Mouse (Mus musculus) gastrocnemius, postnatal 25 days (tissue): ENCODE results near the gene Fyn. TPM values are rescaled to one million over a fixed set of nuclear protein-coding genes. Genes with fewer than 3 reads are reported as not detected.

ENCODE experiments used
- DNase-seq: peaks from one replicate; pipeline ENCODE4 v3.0.0; 2022
- total RNA-seq, 2 experiments: library from RNA; stranded (reverse); gene quantifications; 1 replicate in 1 of 2; 2 replicates in 1 of 2; pipeline ENCODE4 v1.2.3; 2021

The Fyn gene
- total RNA-seq, 2 experiments from 2014 or later, result 7.1 to 9.8 TPM

DNA sequence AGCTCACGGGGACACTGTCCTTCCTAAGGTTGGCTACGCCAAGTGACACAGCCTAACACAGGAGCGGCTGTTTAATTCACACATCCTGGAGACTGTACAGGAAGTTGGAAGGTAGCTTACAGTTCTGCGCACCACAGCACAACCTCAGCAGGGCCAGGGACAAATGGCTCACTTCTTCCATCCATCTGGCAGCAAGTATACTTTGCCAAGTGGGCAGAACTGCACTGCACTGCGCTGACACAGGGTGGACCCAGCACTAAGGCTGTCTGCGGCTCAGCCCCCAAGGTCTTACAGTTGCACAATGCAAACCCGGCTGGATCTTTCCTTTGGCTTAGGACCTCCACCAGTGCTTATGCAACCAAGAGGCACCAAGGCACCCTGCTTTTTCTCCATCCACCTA is 138.2 kb downstream of the Fyn start:
- peak; percentile 63 for DNase-seq

DNA sequence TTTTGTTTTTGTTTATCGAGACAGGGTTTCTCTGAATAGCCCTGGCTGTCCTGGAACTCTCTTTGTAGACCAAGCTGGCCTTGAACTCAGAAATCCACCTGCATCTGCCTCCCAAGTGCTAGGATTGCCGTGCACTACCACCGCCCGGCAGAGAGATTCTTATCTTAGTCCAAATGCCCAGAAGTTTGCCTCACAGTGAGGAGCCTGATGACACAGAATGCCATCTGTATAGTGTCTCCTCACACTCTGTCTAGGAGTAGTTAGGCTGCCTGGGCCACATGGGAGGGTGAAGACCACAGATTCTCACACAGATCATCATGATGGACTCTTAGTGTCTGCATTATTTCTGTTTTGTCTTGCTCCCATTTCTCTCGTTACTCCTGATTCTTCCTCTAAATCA is 140.1 kb downstream of the Fyn start:
- no peak for DNase-seq

DNA sequence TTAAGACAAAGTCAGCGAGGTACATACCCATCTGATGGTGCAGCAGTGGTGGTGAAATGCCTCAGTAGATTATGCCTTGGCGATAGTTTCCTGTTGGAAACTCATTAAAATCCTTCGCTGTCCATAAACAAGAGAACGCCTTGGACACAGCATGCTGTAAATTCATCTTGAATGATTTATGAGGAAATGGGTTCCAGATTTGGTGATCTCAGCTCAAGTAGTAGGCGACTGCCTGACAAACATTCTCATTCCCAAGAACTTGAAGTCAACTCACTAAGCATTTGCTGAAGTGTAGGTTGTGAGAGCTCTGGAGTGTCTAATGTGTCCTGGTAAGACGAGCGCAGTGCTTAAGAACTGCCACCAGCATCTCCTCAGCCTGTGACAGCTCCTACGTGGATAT is 141.3 kb downstream of the Fyn start:
- DNase-seq, result no peak

DNA sequence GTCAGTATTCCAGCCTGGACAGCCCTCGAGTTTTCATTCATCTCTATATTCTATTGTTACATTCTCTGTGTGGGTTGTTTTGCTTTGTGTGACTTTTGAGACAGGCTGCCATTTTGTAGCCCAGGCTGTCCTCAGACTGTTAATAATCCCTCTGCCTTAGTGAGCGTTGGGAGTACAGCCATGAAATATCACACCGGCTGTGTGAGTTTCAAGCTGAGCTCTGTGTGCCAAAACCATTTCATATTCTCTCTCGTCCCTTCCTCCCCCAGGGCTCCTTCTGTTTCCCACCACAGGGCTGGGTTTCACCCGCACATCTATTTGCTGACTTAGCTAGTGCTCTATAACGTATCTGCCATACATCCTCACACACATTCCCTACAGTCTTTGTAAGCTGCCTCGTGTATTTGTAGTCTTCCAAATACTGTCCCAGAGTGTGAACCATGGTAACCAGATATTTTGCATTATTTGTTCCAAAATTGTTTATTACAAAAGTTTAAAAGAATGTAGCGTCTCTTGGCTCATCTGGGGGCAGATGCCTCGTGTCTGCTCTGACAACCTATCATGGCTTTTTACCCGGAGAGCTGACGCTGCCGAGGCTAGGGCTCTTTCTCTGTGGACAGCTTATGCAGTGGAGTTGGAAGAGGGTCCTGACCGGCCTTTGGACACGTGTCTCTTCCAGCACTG is 144.1 kb downstream of the Fyn start:
- no peak for DNase-seq

DNA sequence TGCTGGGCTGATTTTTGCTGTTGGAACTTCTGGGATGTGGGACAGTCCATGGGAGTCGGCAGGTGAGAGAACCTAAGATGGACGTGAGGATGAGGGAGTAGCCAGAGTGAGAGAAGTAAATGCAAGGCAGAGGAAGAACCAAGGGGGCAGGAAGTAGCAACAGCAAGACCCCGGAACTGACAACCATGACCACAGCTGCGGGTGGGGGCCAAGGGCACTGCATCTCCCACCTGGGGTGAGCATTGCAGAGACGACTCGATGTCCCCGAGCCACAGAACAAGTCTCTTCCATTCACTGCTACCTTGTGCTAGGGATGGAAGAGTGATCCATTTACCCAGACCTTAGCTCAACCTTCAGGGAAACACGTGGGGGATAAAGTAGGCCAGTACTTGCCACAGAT is 146.3 kb downstream of the Fyn start:
- DNase-seq, result no peak

DNA sequence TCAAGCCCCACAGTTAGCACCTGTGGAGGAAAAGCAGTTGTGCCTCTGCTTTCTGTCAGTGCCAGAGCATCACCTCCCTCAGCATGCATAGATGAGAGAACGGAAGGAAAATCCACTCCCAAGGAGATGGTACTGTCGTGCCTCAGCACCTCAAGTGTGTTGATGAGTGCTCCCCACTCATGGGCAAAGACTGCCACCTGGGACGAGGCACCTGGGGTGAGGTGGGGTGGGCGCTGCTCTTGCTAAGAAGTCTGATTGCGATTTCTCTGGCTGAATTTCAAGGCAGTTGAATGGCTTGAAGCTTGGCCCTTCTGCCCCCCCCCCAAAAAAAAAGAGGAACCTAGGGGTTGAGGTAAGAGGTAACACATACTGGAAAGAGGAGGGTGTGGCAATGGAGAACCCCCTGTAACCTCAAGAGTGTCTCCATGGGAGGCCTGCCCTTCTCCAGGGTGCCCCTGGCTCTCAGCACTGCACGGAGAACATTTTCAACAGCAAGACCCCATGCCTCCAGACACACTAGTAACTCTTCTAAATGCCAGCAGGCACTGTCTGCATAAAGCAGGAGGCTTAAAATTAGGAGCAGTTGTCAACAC is 148.0 kb downstream of the Fyn start:
- DNase-seq, result no peak

DNA sequence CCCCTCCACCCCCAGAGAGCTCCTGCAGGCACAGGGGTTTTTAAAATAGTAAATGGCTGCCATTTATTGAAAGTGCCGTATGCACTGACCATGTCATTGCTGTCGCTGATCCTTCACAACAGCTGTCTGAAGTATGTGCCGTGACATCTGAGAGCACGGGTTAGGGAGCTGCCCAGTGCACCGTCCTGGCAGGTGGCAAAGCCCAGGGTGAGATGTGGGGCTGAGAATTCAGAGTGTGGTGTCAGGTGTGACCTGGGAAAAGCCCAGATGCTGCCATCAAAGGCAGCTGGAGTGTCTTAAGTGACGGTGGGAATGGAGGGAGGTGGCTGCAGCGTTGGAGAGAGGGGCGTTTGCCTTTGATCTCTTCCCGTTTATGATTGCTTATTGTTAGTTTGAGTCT is 148.7 kb downstream of the Fyn start:
- peak; percentile 66 for DNase-seq

DNA sequence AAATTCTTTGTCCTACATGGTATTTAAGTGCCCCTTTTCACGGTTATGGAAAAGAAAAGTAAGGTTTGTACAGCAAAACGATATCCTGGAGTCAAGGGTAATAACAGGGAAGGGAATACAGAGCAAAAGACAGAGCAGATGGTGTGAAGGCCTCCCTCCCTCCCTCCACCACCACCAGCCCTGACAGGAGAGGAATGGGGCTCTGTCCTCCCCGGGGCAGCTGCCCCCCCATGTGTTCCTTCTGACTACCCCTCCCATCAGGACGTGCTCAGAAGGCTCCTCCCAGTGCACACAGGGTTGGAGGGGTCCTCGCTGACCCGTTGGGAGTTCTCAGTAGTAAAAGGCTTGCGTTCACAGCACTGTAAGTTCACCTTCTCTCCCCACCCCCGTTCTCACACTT is 149.6 kb downstream of the Fyn start:
- no peak for DNase-seq

DNA sequence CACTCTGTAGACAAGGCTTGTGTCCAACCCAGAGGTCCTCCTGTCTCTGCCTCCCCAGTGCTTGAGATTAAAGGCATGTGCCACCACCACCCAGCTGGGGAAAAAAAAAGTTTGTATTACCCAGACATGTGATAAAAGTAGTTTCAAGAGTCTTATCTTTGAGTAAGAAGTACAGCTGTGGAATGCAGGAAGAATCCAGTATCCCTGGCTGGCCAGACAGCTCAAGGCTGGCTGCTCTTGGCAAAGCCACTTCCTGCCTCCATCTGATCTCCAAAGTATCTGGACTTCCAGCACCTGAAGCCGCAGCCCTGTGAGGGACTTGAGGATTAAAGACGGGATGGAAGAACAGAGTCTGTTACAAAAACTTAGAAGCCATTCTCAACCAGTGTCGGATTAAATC is 150.2 kb downstream of the Fyn start:
- DNase-seq, result no peak

DNA sequence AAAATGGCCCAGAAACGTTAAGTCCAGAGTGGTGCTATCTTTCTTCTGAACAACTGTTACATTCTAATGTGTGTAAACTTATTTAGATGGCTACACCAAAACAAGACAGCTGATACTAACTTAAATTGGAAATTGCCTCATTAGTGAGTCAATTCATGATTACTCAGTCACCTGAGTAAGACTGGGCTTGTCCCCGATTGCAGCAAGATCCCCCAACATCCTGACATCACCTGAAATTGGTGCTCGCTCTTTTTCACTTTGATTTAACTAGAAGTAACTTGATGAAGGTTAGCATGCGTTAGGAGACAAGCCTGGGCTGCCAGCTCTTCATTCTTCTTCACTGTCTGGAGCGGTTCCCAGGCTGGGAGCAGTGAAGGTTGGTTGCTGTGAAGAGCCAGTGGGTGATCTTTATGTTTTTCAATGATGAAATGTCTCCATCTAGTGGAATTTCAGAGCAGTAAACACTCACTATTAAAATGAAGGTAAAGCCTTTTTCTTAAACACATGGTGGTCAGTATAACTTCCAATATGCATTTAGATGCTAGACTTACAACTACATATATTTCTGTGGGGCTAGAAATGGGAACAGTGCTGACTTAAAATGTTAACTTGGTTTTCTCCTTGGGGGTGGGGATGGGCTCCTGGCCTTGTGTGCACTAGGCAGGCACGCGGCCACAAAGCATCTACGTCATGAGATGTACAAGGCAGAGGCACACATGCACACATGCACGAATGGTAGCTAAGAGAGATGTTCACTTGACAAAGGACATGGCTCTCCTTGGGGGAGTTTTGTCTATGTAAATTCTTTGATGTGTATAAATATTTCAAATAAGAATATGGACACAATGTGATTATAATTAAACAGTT is 151.7 kb downstream of the Fyn start:
- peak; percentile 61 for DNase-seq

DNA sequence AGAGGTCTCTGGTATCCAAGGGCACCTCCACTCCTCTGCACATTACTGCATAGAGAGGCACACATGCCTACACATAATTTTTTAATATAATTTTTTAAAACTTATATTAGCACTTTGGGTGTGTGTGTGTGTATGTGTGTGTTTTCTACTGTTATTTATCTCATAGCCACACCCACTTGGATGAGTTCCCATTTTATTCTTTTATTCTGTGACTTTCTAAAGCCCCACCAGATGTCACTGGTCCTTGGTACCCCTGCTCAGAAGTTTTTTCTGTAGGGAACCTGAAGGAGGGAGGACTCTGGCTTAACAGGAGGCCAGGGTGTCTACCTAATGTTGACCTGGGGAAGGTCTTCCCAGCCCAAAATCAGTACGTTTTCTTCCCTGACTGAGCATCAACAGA is 152.7 kb downstream of the Fyn start:
- no peak for DNase-seq

DNA sequence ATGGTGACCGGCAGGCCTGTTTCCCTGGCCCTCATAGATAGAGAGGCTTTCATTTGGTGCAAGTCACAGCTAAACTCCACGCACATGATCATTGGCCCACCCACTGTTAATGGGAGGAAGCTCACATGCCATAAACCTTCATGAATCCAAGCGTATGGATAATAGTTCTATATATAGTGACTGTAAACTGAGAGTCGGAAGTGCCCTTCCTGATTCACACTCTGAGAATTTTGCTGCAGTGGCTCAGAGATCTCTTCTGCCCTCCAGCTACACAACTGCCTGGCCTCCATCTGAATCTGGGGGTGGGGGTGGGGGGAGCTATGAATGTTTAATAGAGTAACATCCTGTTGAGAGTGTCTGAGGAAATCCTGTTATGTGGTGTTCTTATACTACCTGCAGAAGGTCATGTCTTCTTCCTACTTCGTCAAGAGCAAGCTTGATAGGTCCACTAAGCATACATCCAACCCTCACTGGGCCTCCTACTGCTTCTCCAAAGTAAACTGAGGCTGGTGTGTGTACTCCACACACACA is 153.3 kb downstream of the Fyn start:
- DNase-seq, result no peak

DNA sequence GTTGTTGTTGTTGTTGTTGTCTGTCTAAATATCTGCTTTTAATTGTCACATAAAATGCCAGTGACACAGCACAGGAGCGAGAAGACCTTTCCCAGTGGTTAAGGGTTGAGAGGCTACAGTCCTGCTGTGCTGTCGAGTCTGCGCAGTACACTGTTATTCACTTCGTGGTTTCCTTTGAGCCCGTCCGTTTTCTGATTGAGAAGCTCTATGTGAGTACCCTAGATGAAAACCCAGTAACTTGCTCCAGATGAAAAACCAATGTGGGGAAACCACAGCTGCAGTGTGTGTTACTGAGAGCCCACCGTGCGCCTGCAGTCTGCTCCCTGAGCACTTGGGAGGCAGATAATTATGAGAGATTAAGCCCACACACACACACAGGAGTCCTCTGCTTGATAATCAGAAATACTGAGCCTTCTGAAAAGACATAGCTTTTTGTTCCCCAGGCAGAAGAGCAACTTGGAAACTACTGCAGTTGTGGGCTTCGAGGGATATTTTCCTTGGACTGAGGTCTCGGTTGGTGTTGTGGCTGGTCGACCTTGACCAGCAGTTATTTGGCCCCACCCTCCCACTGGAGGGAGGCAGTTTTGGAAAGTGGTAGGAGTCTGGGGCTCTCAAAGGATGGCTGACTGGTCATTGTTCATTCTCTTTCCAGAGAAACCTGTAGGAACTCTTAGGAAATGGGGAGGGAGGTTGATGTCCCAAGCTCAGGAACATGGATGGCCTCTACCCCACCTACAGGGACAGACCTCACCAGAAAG is 154.4 kb downstream of the Fyn start:
- no peak for DNase-seq

DNA sequence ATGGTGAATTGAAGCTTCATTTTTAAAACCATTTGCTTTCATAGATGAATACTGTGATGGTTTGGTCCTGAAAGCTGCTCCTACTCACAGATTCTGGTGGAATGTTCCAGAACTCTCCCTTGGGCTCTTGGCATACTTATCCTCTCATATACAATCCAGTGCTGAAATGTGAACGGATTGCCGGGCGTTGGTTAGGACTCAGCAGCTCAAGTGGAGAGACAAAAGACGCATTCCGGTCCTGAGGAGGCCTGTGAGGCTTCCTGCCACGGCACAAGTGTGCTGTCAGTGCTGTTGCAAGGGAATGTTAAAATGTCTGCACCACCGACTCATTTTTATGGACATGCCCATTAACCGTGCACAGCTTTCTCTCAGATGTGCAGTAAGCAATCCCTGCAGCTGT is 155.7 kb downstream of the Fyn start:
- DNase-seq, result no peak

DNA sequence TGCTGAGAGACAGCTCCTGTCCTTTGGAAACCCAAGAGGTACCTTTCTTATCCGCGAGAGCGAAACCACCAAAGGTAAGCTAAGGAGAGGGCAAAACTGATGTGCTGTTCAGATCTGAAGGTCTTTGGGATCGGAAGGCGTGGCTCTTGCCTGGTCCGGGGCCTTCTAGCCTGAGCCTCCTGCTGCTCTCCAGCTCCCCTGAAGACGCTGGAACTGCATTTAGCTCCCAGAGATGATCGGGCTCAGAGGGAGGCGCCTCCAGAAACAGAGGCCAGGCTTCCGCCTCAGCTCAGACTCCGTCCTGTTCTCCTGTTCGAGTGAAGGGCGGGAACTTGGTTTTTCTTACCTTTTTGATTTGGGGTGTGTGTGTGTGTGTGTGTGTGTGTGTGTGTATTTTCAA is 156.8 kb downstream of the Fyn start:
- DNase-seq, result no peak

DNA sequence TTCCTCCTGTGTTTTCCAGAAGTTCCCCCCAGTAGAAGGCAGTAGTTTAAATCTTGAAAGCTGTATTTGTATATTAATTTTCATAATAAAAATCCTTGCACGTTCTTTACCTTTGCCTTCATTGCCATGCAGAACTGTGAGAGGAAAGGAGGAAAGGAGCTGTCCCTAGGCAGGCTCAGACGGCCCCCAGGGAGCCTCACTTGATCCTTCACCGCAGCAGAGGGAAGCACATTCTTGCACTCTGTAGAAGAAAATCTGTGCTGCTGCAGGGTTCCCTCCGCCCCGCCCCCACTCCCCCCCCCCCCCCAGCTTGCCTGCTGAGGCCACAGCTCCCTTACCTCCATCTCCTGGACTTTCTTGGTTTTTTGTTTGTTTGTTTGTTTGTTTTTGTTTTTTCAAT is 158.5 kb downstream of the Fyn start:
- no peak for DNase-seq

DNA sequence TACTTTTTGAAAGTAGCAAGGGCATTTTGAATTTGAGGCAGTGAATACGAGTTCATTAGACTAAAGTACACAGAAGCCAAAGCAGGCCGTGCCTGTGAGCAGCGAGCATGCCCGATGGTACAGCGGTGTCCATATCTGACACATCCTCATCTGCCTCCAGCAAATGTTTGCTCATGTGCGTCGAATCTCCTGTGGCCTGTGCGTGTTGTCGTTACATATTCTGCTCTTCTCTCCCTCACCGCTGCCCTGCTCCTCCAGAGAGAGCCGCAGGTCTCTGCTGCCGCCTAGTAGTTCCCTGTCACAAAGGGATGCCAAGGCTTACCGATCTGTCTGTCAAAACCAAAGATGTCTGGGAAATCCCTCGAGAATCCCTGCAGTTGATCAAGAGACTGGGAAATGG is 160.5 kb downstream of the Fyn start:
- no peak for DNase-seq

DNA sequence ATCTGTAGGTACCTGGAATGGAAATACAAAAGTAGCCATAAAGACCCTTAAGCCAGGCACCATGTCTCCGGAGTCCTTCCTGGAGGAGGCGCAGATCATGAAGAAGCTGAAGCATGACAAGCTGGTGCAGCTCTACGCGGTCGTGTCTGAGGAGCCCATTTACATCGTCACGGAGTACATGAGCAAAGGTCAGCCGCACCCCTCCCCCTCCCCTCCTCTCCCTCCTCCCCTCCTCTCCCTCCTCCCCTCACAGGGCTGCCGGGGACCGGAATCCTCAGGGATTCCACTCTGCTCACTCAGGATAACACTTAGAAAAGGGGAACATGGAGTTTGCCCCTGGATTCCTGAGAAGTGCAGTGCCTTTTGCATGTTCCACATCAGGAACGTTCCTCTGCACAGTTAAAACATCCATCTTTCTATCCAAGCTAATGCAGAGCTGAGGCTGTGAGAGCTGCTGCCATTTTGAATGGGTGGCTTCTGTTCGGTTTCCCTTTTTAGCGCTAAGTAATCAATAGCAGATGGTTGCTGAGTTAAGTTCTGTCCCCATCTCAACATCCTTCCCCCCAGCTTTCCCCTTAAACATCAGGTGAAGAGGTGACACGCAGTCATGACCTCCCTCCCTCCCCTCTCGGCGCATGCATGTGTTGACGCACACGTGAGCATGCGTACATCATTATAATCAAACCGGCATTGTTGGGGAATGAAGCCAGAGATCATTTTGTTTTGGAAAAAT is 163.5 kb downstream of the Fyn start:
- DNase-seq, result no peak

DNA sequence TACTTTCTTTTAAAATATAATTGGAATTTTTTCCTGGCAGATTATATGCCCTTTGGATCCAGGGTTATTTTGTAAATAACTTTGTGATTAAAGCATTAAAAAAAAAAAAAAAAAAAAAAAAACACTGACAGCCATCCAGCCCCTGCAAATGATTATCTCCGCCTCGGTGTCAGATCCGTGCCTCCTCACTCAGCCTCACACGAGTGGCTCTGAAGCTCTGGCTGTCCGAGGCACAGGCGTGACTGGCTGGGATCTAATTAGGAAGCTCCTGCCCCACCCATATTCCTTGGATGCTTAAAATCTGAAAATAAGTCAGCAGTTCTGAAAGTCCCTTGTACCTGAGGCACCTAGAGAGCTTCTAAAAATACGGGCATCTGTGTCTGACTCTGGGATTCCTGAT is 164.2 kb downstream of the Fyn start:
- no peak for DNase-seq

DNA sequence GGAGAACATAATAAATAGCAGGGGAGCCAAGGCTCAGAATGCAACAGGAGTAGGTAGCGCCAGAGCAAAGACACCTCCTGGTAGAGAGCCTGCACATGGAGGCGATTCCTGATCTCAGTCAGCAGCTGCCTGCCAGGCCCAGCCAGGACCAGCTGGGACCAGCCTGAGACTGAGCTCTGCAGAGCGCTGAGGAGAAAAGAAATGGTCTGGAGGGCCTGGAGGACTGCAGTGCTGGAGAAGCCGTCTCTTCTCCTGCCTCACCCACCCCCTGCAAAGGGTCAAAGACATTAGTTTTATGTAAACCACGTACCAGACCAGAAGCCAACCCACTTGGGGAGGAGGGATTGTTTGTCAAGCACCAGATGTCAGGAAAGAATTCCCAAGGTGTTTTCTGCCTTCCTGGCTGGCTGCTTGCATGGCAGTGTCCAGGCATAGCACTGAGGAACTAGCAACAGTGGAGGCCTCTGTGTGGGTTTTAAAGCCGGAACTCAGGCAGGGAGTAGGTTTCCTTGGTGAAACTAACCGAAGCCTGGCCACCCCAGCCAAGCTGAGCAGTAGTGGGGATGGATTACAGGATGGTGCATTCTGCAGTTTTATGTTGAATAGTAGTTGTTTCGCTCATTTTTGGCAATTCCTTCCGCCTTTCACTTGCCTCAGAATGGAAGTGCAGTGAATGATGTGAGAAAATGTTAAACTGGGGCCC is 165.8 kb downstream of the Fyn start:
- no peak for DNase-seq

DNA sequence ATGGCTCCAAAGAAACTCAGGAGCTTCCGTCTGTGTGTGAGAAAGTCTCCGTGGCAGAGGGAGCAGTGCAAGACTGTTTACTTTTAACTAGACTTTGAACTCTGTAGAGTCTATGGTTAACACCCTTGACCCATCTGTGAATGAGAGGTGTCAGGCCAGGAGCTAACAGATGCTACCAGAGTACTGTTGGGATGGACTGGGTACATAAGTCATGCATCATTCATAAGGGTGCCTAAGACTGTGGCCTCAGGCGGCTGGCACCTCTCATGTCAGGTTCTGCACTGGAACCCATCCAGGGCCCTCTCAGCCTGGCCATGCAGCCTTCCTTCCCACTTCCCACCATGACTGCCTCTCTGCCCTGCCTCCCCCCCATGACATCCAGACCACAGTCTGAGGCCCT is 166.7 kb downstream of the Fyn start:
- no peak for DNase-seq
